Mouse (Mus musculus) spleen, postnatal 4 days (tissue): ENCODE data around the gene Atp6v1b1.
A peak's percentile ranks its signal among the peaks of the same experiment; 100 is the strongest.
"Not testable (repeated sequence)": the region's sequence is repeated elsewhere in the genome, so short reads cannot be mapped to it uniquely, and the experiment has no call there.

ENCODE experiments used
- DNase-seq, 2 experiments: peaks; one replicate each; pipeline ENCODE4 v3.0.0; 2022; ENCODE audit warnings: low spot score in 2 of 2

Atp6v1b1 gene

GRCm38 (mm10) chr6:83775638-83776293, 33.0 kb downstream of the Atp6v1b1 start, which contains the start of gene Tex261:
Gene Tex261 (minus strand): TSS chr6:83775813.
- peak; percentile 90 to 95 for DNase-seq

GRCm38 (mm10) chr6:83778306-83778705, 35.5 kb downstream of the Atp6v1b1 start:
- DNase-seq = no peak

GRCm38 (mm10) chr6:83779026-83779425, 36.2 kb downstream of the Atp6v1b1 start:
- peak in 1 of 2 experiments; percentile 46 for DNase-seq

- DNase-seq = no peak
Measured at GRCm38 (mm10) chr6:83786426-83786825, 43.6 kb downstream of the Atp6v1b1 start.

- DNase-seq = no peak
Measured at GRCm38 (mm10) chr6:83788554-83788953, 45.8 kb downstream of the Atp6v1b1 start.

- DNase-seq = not testable (repeated sequence)
Measured at GRCm38 (mm10) chr6:83790533-83790932, 47.7 kb downstream of the Atp6v1b1 start.

GRCm38 (mm10) chr6:83791251-83791890, 48.6 kb downstream of the Atp6v1b1 start:
- no peak for DNase-seq

GRCm38 (mm10) chr6:83794760-83795296, 52.0 kb downstream of the Atp6v1b1 start, which contains the start of gene Nagk:
Gene Nagk (plus strand): TSS chr6:83794982.
- DNase-seq = peak; percentile 92 to 97

- DNase-seq = no peak
Measured at GRCm38 (mm10) chr6:83795492-83795900, 52.7 kb downstream of the Atp6v1b1 start.

GRCm38 (mm10) chr6:83796686-83797085, 53.9 kb downstream of the Atp6v1b1 start:
- no peak for DNase-seq

GRCm38 (mm10) chr6:83802033-83802432, 59.2 kb downstream of the Atp6v1b1 start:
- DNase-seq = no peak

GRCm38 (mm10) chr6:83802846-83803245, 60.1 kb downstream of the Atp6v1b1 start:
- no peak for DNase-seq
